Mouse (Mus musculus): ENCODE measurements around the gene Tnfrsf25. TPM values are rescaled to one million over a fixed set of nuclear protein-coding genes. Genes with fewer than 3 reads are reported as not detected.

The Tnfrsf25 gene
- polyA plus RNA-seq, 1 experiment from 2014 or later: 0.88 TPM

- H3K9ac ChIP-seq: no peak overlapping the region
- H3K27ac ChIP-seq: no peak overlapping the region
- WGBS: 70% methylated on average over 7 of the region's 7 CpGs
- H3K4me2 ChIP-seq: no peak overlapping the region
- ATAC-seq: no peak
- no peaks in the 10 kb centered on the region for H3K27me3 ChIP-seq
- no peaks in the 10 kb centered on the region for H3K9me3 ChIP-seq (replicated peaks)
- no peaks in the 10 kb centered on the region for H3K4me1 ChIP-seq
- H3K4me3 ChIP-seq: no peak overlapping the region
- H3K36me3 ChIP-seq (ENCODE audit: poor library complexity, severe bottlenecking): no peaks in the 10 kb centered on the region
Observed at GRCm38 (mm10) chr4:152079931-152080330, 35.8 kb upstream of the Tnfrsf25 start.

GRCm38 (mm10) chr4:152083611-152084220 is 32.0 kb upstream of the Tnfrsf25 start:
- WGBS: 68% methylated on average over 7 of the region's 7 CpGs

GRCm38 (mm10) chr4:152084616-152085015 is 31.1 kb upstream of the Tnfrsf25 start:
- Histone ChIP-seq H3K4me1 (peaks cover 25% of the 10 kb centered on the region), H3K27me3 (0 out of 2 replicates have a peak, but pooled peaks cover 2% of the 10 kb centered on the region), H3K27ac (no peak overlapping the region), H3K9me3 (replicated peaks) (no peaks in the 10 kb centered on the region), H3K36me3 (ENCODE audit: poor library complexity, severe bottlenecking) (no peaks in the 10 kb centered on the region), H3K9ac (no peak overlapping the region), H3K4me3 (no peak overlapping the region), H3K4me2 (no peak overlapping the region)
- WGBS: 91% methylated on average over 7 of the region's 7 CpGs
- ATAC-seq: no peak

More at GRCm38 (mm10) chr4:152083611-152084220, 32.0 kb upstream of the Tnfrsf25 start:
- H3K27ac ChIP-seq: no peak overlapping the region
- no peak overlapping the region for H3K4me2 ChIP-seq
- H3K4me3 ChIP-seq: no peak overlapping the region
- H3K36me3 ChIP-seq (ENCODE audit: poor library complexity, severe bottlenecking): no peaks in the 10 kb centered on the region
- H3K27me3 ChIP-seq: 0 out of 2 replicates have a peak, but pooled peaks cover 2% of the 10 kb centered on the region
- no peaks in the 10 kb centered on the region for H3K9me3 ChIP-seq (replicated peaks)
- H3K4me1 ChIP-seq: peaks cover 22% of the 10 kb centered on the region
- H3K9ac ChIP-seq: no peak overlapping the region
- ATAC-seq: no peak

- ATAC-seq: peak; percentile 77
- peak overlapping the region; percentile 88 for H3K4me2 ChIP-seq
- peak overlapping the region; percentile 85 for H3K9ac ChIP-seq
- H3K4me3 ChIP-seq: peak overlapping the region; percentile 73
- H3K9me3 ChIP-seq (replicated peaks): no peaks in the 10 kb centered on the region
- 0 out of 2 replicates have a peak, but pooled peaks cover 2% of the 10 kb centered on the region for H3K27me3 ChIP-seq
- H3K4me1 ChIP-seq: peaks cover 25% of the 10 kb centered on the region
- H3K27ac ChIP-seq: no peak overlapping the region
- WGBS: under 1% methylated on average over 57 of the region's 92 CpGs
- H3K36me3 ChIP-seq (ENCODE audit: poor library complexity, severe bottlenecking): no peaks in the 10 kb centered on the region
Observed at GRCm38 (mm10) chr4:152086505-152087210, 29.1 kb upstream of the Tnfrsf25 start.

GRCm38 (mm10) chr4:152087211-152088081 is 28.3 kb upstream of the Tnfrsf25 start:
- H3K9ac ChIP-seq: peak overlapping the region; percentile 85
- WGBS: 4% methylated on average over 12 of the region's 12 CpGs
- peak; percentile 11; the same call in 1 of the 2 replicates for ATAC-seq
- H3K4me2 ChIP-seq: peak overlapping the region; percentile 88
- peaks cover 29% of the 10 kb centered on the region for H3K4me1 ChIP-seq
- H3K27ac ChIP-seq: no peak overlapping the region
- no peaks in the 10 kb centered on the region for H3K36me3 ChIP-seq (ENCODE audit: poor library complexity, severe bottlenecking)
- 0 out of 2 replicates have a peak, but pooled peaks cover 2% of the 10 kb centered on the region for H3K27me3 ChIP-seq
- H3K9me3 ChIP-seq (replicated peaks): no peaks in the 10 kb centered on the region
- peak overlapping the region; percentile 73 for H3K4me3 ChIP-seq

- Histone ChIP-seq H3K27ac (peak overlapping the region; percentile 69), H3K4me1 (peaks cover 36% of the 10 kb centered on the region), H3K9ac (peak overlapping the region; percentile 85; the same call in 1 of the 2 replicates), H3K9me3 (replicated peaks) (no peaks in the 10 kb centered on the region), H3K36me3 (ENCODE audit: poor library complexity, severe bottlenecking) (no peaks in the 10 kb centered on the region), H3K27me3 (0 out of 2 replicates have a peak, but pooled peaks cover 2% of the 10 kb centered on the region), H3K4me3 (peak overlapping the region; percentile 73), H3K4me2 (peak overlapping the region; percentile 88)
- WGBS: 21% methylated on average over 4 of the region's 4 CpGs
- ATAC-seq: 0 out of 2 replicates have a peak, but pooled peaks have one; percentile 11
Observed at GRCm38 (mm10) chr4:152088133-152088532, 27.6 kb upstream of the Tnfrsf25 start.

GRCm38 (mm10) chr4:152088556-152089120 is 27.1 kb upstream of the Tnfrsf25 start:
- peaks cover 38% of the 10 kb centered on the region for H3K4me1 ChIP-seq
- ATAC-seq: peak; percentile 60
- peak overlapping the region; percentile 73; the same call in 1 of the 2 replicates for H3K4me3 ChIP-seq
- peak overlapping the region; percentile 69 for H3K27ac ChIP-seq
- WGBS: 37% methylated on average over 8 of the region's 8 CpGs
- no peaks in the 10 kb centered on the region for H3K36me3 ChIP-seq (ENCODE audit: poor library complexity, severe bottlenecking)
- no peaks in the 10 kb centered on the region for H3K9me3 ChIP-seq (replicated peaks)
- H3K27me3 ChIP-seq: 0 out of 2 replicates have a peak, but pooled peaks cover 2% of the 10 kb centered on the region
- peak overlapping the region; percentile 85; the same call in 1 of the 2 replicates for H3K9ac ChIP-seq
- H3K4me2 ChIP-seq: peak overlapping the region; percentile 88

- no peak overlapping the region for H3K9ac ChIP-seq
- H3K36me3 ChIP-seq (ENCODE audit: poor library complexity, severe bottlenecking): no peaks in the 10 kb centered on the region
- ATAC-seq: no peak
- no peak overlapping the region for H3K4me3 ChIP-seq
- peaks cover 38% of the 10 kb centered on the region for H3K4me1 ChIP-seq
- H3K4me2 ChIP-seq: no peak overlapping the region
- H3K27me3 ChIP-seq: 0 out of 2 replicates have a peak, but pooled peaks cover 2% of the 10 kb centered on the region
- H3K27ac ChIP-seq: no peak overlapping the region
- H3K9me3 ChIP-seq (replicated peaks): no peaks in the 10 kb centered on the region
- WGBS: 87% methylated on average over 9 of the region's 9 CpGs
Observed at GRCm38 (mm10) chr4:152090191-152090590, 25.5 kb upstream of the Tnfrsf25 start.

GRCm38 (mm10) chr4:152092751-152093293 is 22.9 kb upstream of the Tnfrsf25 start:
- no peak for ATAC-seq
- H3K4me2 ChIP-seq: no peak overlapping the region
- H3K27me3 ChIP-seq: peaks cover 7% of the 10 kb centered on the region; the same call in 1 of the 2 replicates
- peaks cover 25% of the 10 kb centered on the region for H3K4me1 ChIP-seq
- 64% methylated on average over 8 of the region's 8 CpGs for whole genome bisulfite sequencing
- H3K27ac ChIP-seq: peak overlapping the region; percentile 44; the same call in 1 of the 2 replicates
- no peaks in the 10 kb centered on the region for H3K36me3 ChIP-seq (ENCODE audit: poor library complexity, severe bottlenecking)
- H3K4me3 ChIP-seq: no peak overlapping the region
- no peaks in the 10 kb centered on the region for H3K9me3 ChIP-seq (replicated peaks)
- H3K9ac ChIP-seq: peak overlapping the region; percentile 30; the same call in 1 of the 2 replicates

GRCm38 (mm10) chr4:152094233-152094632 is 21.5 kb upstream of the Tnfrsf25 start:
- Histone ChIP-seq H3K27me3 (peaks cover 7% of the 10 kb centered on the region; the same call in 1 of the 2 replicates), H3K9ac (no peak overlapping the region), H3K4me3 (no peak overlapping the region), H3K9me3 (replicated peaks) (no peaks in the 10 kb centered on the region), H3K27ac (no peak overlapping the region), H3K4me1 (peaks cover 13% of the 10 kb centered on the region), H3K4me2 (no peak overlapping the region), H3K36me3 (ENCODE audit: poor library complexity, severe bottlenecking) (no peaks in the 10 kb centered on the region)
- ATAC-seq: no peak
- 89% methylated on average over 12 of the region's 12 CpGs for WGBS

All from forebrain, embryonic 13.5 days (tissue).